Mouse (Mus musculus): ENCODE results near the gene Uspl1. TPM values are rescaled to one million over a fixed set of nuclear protein-coding genes. Genes with fewer than 3 reads are reported as not detected.

Gene Uspl1
- total RNA-seq, 2 experiments from 2014 or later, result 39.2 to 40.8 TPM

DNA sequence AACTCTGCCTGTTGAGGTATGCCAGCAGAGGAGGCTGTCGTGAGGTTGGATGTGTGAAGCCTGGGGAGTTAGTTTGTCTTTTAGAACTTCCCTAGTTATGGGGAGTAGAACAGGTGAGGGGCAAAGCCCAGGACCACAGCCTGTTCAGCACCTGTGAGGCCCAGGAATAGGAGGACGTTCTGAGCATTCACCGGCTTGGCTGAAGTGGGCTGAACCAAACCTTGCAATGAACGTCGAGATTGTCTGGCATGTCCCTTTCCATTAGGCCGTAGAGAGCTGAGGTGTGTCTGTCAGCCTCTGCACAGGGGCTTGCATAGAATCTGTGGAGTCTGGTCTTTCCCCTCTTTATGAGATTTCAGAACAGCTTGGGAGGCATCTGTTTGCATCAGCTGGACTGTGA is 23.5 kb downstream of the Uspl1 start:
- no peak for ATAC-seq (replicated peaks; ENCODE audit: poor library complexity)

GRCm38 (mm10) chr5:149208776-149209175 is 24.6 kb downstream of the Uspl1 start:
- ATAC-seq (replicated peaks; ENCODE audit: poor library complexity), result no peak

DNA sequence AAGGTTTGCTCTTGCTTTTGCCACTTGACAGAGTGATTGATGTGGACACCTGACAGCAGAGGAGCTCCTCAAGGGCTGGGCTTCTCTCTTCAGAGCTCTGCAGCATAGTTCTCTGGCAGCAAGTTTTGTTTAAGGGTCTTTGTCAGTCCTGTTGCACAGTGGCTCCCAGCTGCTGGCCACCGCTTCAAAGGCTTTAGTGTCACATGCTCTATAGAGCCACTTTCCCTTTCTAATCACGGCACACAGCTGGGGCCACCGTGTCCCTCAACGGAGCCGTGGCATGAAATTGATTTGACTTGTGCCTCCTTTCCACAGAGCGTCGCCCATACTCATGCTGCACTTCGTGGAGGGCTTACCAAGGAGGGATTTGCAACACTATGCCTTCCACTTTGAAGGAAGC is 25.2 kb downstream of the Uspl1 start:
- ATAC-seq (replicated peaks; ENCODE audit: poor library complexity), result no peak

DNA sequence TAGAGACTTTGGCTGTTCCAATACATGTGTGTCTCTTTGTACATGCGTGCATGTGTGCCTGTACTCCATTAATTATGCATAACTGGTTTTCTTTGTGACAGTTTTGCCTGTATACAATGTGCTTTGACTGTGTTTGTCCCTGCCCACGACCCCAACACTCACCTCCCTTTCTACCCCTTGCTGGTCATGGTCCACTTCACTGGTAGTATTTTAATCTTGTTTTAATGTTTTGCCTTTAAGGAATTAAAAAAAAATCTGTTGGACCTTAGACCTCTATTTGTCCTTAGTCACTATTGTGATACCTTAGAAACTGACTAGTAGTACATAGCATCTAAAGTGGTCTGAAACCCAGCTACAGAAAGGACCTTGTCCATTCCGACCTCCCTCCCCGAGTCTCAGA is 26.9 kb downstream of the Uspl1 start:
- no peak for ATAC-seq (replicated peaks; ENCODE audit: poor library complexity)

GRCm38 (mm10) chr5:149212806-149213205 is 28.7 kb downstream of the Uspl1 start:
- no peak for ATAC-seq (replicated peaks; ENCODE audit: poor library complexity)

DNA sequence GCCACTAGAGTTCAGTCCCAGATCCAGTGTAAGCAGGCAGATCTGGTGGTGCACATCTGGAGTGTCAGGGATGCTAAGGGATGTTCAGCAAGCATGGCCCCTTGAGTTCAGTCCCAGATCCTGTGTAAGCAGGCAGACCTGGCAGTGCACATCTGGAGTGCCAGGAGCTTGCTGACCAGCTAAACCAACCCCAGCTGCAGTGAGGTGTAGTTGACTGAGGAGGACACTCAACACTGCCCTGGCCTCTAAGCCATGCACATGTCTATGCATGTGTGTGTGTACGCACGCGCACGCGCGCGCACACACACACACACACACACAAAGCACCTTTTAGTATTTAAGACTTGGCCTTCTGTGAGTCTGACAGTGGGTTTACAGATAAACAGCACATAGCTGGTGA is 31.4 kb downstream of the Uspl1 start:
- ATAC-seq (replicated peaks; ENCODE audit: poor library complexity), result no peak

- ATAC-seq (replicated peaks; ENCODE audit: poor library complexity), result no peak
Measured at GRCm38 (mm10) chr5:149217524-149218357, 33.6 kb downstream of the Uspl1 start.

- peak; percentile 64 for ATAC-seq (replicated peaks; ENCODE audit: poor library complexity)
Measured at GRCm38 (mm10) chr5:149219493-149219892, 35.3 kb downstream of the Uspl1 start.

- peak; percentile 69 for ATAC-seq (replicated peaks; ENCODE audit: poor library complexity)
Measured at GRCm38 (mm10) chr5:149221355-149221754, 37.2 kb downstream of the Uspl1 start.

GRCm38 (mm10) chr5:149224666-149225065 is 40.5 kb downstream of the Uspl1 start:
- ATAC-seq (replicated peaks; ENCODE audit: poor library complexity), result no peak

- ATAC-seq (replicated peaks; ENCODE audit: poor library complexity), result peak; percentile 97
Measured at GRCm38 (mm10) chr5:149228700-149229618, 44.8 kb downstream of the Uspl1 start.

- ATAC-seq (replicated peaks; ENCODE audit: poor library complexity), result no peak
Measured at GRCm38 (mm10) chr5:149229619-149230339, 45.6 kb downstream of the Uspl1 start.

DNA sequence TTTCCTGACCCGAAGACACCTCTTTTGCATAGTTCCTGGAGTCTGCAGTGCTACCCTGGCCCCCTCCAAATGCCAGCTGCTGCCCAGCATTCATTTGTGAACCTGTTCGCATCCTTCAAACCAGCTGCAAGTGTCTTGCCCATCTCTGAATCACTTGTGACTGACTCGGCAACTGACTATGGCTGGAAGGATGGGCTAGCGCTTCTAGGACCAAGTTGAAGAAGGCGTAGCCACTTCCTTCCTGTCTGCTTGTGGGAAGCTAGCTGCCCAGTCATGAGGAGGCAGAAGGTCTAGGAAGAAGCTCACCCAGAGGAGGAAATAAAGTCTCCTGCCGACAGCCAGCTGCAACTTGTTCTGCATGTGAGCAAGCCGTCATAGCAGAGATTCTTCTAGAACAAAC is 50.9 kb downstream of the Uspl1 start:
- ATAC-seq (replicated peaks; ENCODE audit: poor library complexity), result peak; percentile 77

DNA sequence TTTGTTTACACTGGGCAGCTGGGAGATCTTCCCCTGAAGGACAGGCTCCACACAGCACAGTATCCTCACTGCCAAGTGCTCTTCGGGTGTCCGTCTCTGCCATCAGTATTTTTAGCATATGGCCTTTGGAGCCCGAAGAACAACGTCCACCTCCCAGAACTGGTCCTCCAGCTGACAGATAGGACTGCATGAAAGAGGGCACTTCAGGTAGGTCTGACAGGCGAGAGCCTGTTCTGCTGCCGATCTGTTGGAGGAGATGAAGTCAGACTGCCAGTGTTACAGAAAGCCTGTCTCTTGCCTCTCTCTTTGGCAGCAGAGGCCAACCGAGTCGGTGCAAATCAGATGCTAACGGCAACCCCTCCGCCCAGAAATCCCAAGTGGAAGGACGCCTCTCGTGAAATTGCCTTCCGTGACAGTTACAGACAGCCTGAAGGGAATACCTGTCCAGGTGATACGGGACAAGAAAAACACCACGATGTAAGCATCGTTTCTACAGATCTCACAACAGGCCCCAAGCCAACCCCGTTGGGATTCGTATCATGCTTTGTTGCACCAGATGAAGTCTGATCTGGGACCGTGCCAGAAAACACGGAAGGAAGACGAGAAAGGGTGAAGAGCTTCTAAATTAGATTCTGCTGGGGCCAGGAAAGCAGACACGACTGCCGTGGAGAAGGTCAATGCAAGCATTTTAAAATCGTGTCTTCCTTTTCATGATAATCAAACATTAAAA is 53.2 kb downstream of the Uspl1 start:
- ATAC-seq (replicated peaks; ENCODE audit: poor library complexity), result no peak

DNA sequence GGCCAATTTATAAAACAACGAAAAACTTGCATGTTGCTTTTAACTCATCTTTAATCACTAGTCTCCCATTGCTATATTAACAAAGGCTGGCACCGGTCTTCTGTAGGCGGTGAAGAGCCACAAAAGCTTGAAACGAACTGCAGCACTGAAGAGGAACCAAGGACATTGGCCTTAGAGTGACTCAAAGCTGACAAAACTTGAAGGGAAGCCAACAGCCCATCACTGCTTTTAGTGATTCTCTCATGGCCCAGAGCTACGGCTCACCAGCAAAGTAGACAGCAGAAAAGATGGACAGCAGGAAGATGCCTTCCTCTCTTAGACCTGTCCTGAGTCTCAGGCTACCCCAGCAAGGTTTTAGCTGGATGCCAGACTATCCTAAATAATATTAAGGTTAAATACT is 58.3 kb downstream of the Uspl1 start:
- ATAC-seq (replicated peaks; ENCODE audit: poor library complexity), result no peak

DNA sequence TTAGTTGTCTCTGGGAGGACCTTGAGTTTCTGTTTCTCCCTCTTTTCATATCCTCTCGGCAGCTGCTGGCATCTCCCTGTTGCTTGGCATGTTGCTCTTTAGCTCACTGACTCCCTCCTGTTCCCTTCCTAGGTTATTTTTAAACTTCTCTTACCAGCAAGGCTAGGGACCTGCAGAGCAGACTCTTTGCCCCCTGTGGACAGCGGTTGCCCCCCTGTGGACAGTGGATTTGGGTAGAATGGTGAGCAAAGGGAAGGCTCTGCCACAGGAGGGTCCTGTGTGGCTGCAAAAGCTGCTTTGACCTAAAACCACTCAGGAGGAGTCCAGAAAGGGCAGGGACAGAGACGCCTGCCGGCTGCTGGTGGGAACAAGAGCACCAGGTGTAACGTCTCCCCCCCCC is 58.9 kb downstream of the Uspl1 start:
- ATAC-seq (replicated peaks; ENCODE audit: poor library complexity), result no peak

DNA sequence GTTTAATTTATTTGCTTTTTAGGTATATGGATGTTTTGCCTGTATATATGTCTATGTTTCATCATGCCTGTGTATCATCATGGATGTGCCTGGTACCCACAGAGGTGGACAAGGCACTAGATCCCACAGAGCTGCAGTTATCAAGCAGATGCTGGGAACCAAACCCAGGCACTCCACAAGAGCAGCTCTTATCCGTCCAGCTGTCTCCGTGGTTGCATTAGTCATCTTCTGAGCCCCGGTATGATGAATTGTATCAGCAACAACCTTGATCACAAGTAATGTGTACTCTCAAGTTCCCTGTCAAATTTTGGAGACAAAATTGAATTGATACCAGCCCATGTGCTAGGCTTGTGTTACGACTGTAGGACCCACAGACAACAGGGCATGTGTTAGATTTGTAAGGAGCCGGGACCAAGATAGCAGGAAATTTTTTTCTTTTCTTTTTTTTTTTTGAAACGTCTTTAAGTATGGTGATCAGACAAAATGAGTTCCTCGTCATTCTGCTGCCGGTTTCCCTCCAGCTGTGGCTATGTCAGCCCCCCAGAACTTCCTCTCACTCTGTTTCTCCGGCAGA is 61.3 kb downstream of the Uspl1 start:
- peak; percentile 20 for ATAC-seq (replicated peaks; ENCODE audit: poor library complexity)

- peak; percentile 90 for ATAC-seq (replicated peaks; ENCODE audit: poor library complexity)
Measured at GRCm38 (mm10) chr5:149245965-149246470, 61.9 kb downstream of the Uspl1 start.

DNA sequence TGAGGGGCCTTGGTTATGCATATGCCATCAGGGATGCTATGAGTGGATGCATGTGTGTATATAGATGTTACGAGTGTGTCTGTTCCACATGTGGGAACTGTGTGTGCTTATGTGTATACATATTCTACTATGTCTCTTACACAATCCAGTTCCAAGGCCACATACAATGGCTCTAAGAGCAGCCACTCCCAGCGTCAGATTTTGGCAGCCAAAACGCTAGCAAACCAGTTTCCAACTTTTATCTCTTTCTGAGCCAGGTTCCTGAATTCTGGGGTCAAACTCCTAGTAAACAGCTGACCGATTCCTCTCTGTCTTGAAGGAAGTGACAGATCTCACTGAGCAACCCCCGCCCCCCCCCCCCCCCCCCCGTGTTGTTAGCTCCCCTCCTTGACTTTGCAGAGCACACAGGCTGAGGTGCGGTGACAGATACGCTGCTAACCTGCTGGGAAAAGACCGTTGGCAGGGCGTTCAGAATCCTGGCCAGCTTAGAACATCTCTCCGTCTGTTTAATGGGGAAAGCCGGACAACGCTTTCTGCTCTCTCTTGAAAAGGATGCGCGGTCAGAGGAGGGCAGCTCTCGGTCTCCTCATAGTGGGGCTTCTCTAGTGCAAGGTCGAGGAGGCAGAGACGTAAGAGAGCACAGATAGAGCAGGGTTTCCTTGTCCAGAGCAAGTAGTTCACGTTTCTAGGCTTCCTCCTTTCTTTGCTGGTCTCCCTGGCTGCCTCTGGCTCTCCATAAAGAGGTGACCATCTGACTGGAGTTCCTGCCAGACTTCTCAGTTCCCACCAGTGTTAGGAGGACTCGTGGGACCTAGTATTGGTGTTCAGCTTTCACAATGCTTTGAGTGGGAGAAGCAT is 63.1 kb downstream of the Uspl1 start:
- peak; percentile 17; the same call in 1 of the 2 replicates for ATAC-seq (replicated peaks; ENCODE audit: poor library complexity)

Data from megakaryocyte progenitor cell, adult 5-6 weeks (primary cell).